Mouse (Mus musculus): ENCODE results near the gene H2al2b. TPM values are rescaled to one million over a fixed set of nuclear protein-coding genes. Genes with fewer than 3 reads are reported as not detected.
"Not testable (repeated sequence)": the region's sequence is repeated elsewhere in the genome, so short reads cannot be mapped to it uniquely, and the experiment has no call there.

Gene H2al2b
- total RNA-seq (2021): not detected
- long read RNA-seq, experiment 1: 0 reads
- long read RNA-seq, experiment 2: 0 reads

DNA sequence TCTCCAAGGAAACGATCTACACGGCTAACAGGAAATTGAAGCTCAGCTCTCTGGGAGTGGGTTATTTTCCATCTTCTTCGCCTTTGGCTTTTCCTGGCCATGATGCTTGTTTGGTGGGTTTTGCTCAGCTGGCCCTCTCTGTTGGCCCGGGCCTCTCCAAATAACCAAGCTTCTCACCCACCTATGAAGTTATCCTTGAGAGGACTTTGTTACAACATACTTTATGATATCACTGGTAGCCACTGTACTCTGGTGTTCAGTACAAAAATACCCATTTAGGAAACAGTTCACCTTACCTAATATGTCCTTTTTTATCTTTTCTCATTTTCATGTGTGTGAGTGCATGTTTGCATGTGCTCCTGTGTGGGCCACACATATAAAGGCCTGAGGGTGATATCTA lies at the start of gene H2al2b:
TSS of gene H2al2b (minus strand) at position 101 of the 400 bp plus-strand sequence.
- H3K4me3 ChIP-seq; H3K27ac ChIP-seq; DNase-seq (ENCODE audit: low spot score in 2 of 2): not testable (repeated sequence)

Other genes with a start within 250 kb of the H2al2b start
- not detected for gene H2al2c, start 121.6 kb downstream of the H2al2b start, total RNA-seq (2021)
- gene Sry, start 57.0 kb downstream of the H2al2b start, total RNA-seq (2021): not detected
- not detected for gene Gm4064, start 75.5 kb upstream of the H2al2b start, total RNA-seq (2021)
- not detected for gene Rbmy, start 110.0 kb upstream of the H2al2b start, total RNA-seq (2021)
- not detected for gene Gm10256, start 110.0 kb upstream of the H2al2b start, total RNA-seq (2021)
- gene Gm10352, start 180.3 kb upstream of the H2al2b start, total RNA-seq (2021): not detected
- not detected for gene Gm29289, start 211.9 kb upstream of the H2al2b start, total RNA-seq (2021)

Data from layer of hippocampus, adult 2 months (tissue).